Mouse (Mus musculus) forebrain, postnatal 0 days (tissue): Measurements from ENCODE around the gene Defb15. TPM values are rescaled to one million over a fixed set of nuclear protein-coding genes. Genes with fewer than 3 reads are reported as not detected.

ENCODE experiments used
- ATAC-seq: fragments of 200-750 bp; cut with Nextera tagmentation; 2 replicates; pipeline ENCODE4 v1.8.0; 2017; ENCODE audit warnings: mild to moderate bottlenecking, moderate library complexity
- DNase-seq: peaks from one replicate; pipeline ENCODE4 v3.0.0-alpha.2; 2015
- H3K27ac ChIP-seq: fragments of 300-500 bp; sonication (generic); 2 replicates; pipeline ENCODE4 v1.5.1; 2014; ENCODE audit warnings: low read depth, mild to moderate bottlenecking, antibody characterized with exemption, low read length, moderate library complexity, mixed read lengths
- H3K27me3 ChIP-seq: fragments of 300-500 bp; sonication (generic); 2 replicates; pipeline ENCODE4 v1.6.1; 2014; ENCODE audit warnings: mild to moderate bottlenecking, low read length, mixed read lengths; ENCODE audit not compliant: insufficient read depth
- H3K36me3 ChIP-seq: fragments of 300-500 bp; sonication (generic); 2 replicates; pipeline ENCODE4 v1.6.1; 2014; ENCODE audit warnings: mild to moderate bottlenecking, moderate library complexity; ENCODE audit not compliant: insufficient read depth
- H3K4me1 ChIP-seq: fragments of 300-500 bp; sonication (generic); 2 replicates; pipeline ENCODE4 v1.6.1; 2014; ENCODE audit warnings: antibody characterized with exemption; ENCODE audit not compliant: insufficient read depth
- H3K4me2 ChIP-seq: fragments of 300-500 bp; sonication (generic); 2 replicates; pipeline ENCODE4 v1.6.1; 2014; ENCODE audit warnings: low read depth, mild to moderate bottlenecking, moderate library complexity
- H3K4me3 ChIP-seq: fragments of 300-500 bp; sonication (generic); 2 replicates; pipeline ENCODE4 v1.5.1; 2014; ENCODE audit warnings: low read depth, low read length, mixed read lengths
- H3K9ac ChIP-seq: fragments of 300-500 bp; sonication (generic); 2 replicates; pipeline ENCODE4 v1.6.1; 2014; ENCODE audit warnings: mild to moderate bottlenecking
- H3K9me3 ChIP-seq: fragments of 300-500 bp; sonication (generic); 2 replicates; pipeline ENCODE4 v1.6.1; 2016; ENCODE audit warnings: low read length
- CTCF ChIP-seq: sonication (generic); IDR thresholded peaks from 2 replicates; pipeline ENCODE4 v1.5.1; 2016; ENCODE audit warnings: antibody characterized with exemption, control low read depth, low read depth
- WGBS: fragments of 180-500 bp; shearing (Covaris S2); extraction: QIAGEN DNeasy Blood & Tissue Kit; methylation state at CpG from one replicate; pipeline ENCODE4 v1.1.7; 2014; 5-methylcytosine and 5-hydroxymethylcytosine counted together
- polyA plus RNA-seq: library from polyadenylated mRNA; unstranded; fragments of >200 nt; fragmentation: Nextera tagmentation; extraction: Ambion mirVana; gene quantifications from 2 replicates; pipeline ENCODE4 v1.2.1, GENCODE M21; 2015
- total RNA-seq: library from RNA; depleted of rRNA; stranded (reverse); fragments of >200 nt; gene quantifications from 2 replicates; pipeline ENCODE4 v1.2.3, GENCODE M21; 2014; rRNA removed

The Defb15 gene
- total RNA-seq (not detected in 2 replicates), polyA plus RNA-seq (not detected in 2 replicates)

GRCm38 (mm10) chr8:21932610-21933009 is at the start of gene Defb15:
TSS of gene Defb15 (minus strand) at chr8:21932710.
- DNase-seq (no peak), ATAC-seq (no peak)
- 92% methylated on average over 6 of the region's 6 CpGs for WGBS
- no peaks in the 10 kb centered on the region for H3K36me3 ChIP-seq
- no peak within 1 kb of the TSS for H3K27ac ChIP-seq
- H3K9me3 ChIP-seq, result no peaks in the 10 kb centered on the region
- no peaks in the 10 kb centered on the region for H3K27me3 ChIP-seq
- H3K4me1 ChIP-seq, result no peaks in the 10 kb centered on the region
- no peak within 1 kb of the TSS for H3K4me2 ChIP-seq
- H3K4me3 ChIP-seq, result no peak within 1 kb of the TSS
- H3K9ac ChIP-seq, result no peak within 1 kb of the TSS
- TF ChIP-seq CTCF, result no peak

GRCm38 (mm10) chr8:21981664-21982337 is 49.3 kb upstream of the Defb15 start:
- H3K36me3 ChIP-seq, result no peaks in the 10 kb centered on the region
- peak; percentile 51 for TF ChIP-seq CTCF
- H3K4me1 ChIP-seq, result no peaks in the 10 kb centered on the region
- H3K9ac ChIP-seq, result no peak overlapping the region
- H3K4me3 ChIP-seq, result no peak overlapping the region
- 59% methylated on average over 8 of the region's 8 CpGs for WGBS
- no peaks in the 10 kb centered on the region for H3K9me3 ChIP-seq
- no peaks in the 10 kb centered on the region for H3K27me3 ChIP-seq
- H3K27ac ChIP-seq, result no peak overlapping the region
- peak; percentile 31 for DNase-seq
- peak; percentile 47 for ATAC-seq
- H3K4me2 ChIP-seq, result no peak overlapping the region

- H3K27ac ChIP-seq, result no peak overlapping the region
- H3K4me2 ChIP-seq, result no peak overlapping the region
- no peaks in the 10 kb centered on the region for H3K36me3 ChIP-seq
- DNase-seq (peak; percentile 16), ATAC-seq (peak; percentile 61)
- no peaks in the 10 kb centered on the region for H3K27me3 ChIP-seq
- no peak overlapping the region for H3K4me3 ChIP-seq
- TF ChIP-seq CTCF, result no peak
- H3K9ac ChIP-seq, result no peak overlapping the region
- no peaks in the 10 kb centered on the region for H3K4me1 ChIP-seq
- 28% methylated on average over 4 of the region's 4 CpGs for WGBS
- no peaks in the 10 kb centered on the region for H3K9me3 ChIP-seq
These were observed 45.7 kb upstream of the Defb15 start for GRCm38 (mm10) chr8:21978193-21978592.

- H3K9me3 ChIP-seq, result no peaks in the 10 kb centered on the region
- H3K4me2 ChIP-seq, result no peak within 1 kb of the TSS
- H3K27me3 ChIP-seq, result no peaks in the 10 kb centered on the region
- H3K9ac ChIP-seq, result no peak within 1 kb of the TSS
- no peak within 1 kb of the TSS for H3K27ac ChIP-seq
- H3K4me1 ChIP-seq, result no peaks in the 10 kb centered on the region
- H3K4me3 ChIP-seq, result no peak within 1 kb of the TSS
- no peaks in the 10 kb centered on the region for H3K36me3 ChIP-seq
- ATAC-seq (no peak), DNase-seq (no peak)
- 92% methylated on average over 3 of the region's 3 CpGs for WGBS
- TF ChIP-seq CTCF, result no peak
These were observed 37.0 kb upstream of the Defb15 start, which contains the start of gene Ccdc70 for GRCm38 (mm10) chr8:21969475-21969874. TSS of gene Ccdc70 (plus strand) at chr8:21969775.

- Histone ChIP-seq H3K4me1 (no peaks in the 10 kb centered on the region), H3K9me3 (no peaks in the 10 kb centered on the region), H3K36me3 (no peaks in the 10 kb centered on the region), H3K4me2 (no peak overlapping the region), H3K9ac (no peak overlapping the region), H3K27me3 (no peaks in the 10 kb centered on the region), H3K4me3 (no peak overlapping the region), H3K27ac (no peak overlapping the region)
- TF ChIP-seq CTCF, result no peak
- ATAC-seq (no peak), DNase-seq (no peak)
- 71% methylated on average over 1 of the region's 1 CpGs for WGBS
These were observed 34.1 kb upstream of the Defb15 start for GRCm38 (mm10) chr8:21966646-21967045.

GRCm38 (mm10) chr8:21958414-21958813 is 25.9 kb upstream of the Defb15 start, which contains the start of gene Fam90a1a:
TSS of gene Fam90a1a (plus strand) at chr8:21958714.
- 91% methylated on average over 2 of the region's 2 CpGs for WGBS
- no peaks in the 10 kb centered on the region for H3K36me3 ChIP-seq
- no peaks in the 10 kb centered on the region for H3K27me3 ChIP-seq
- TF ChIP-seq CTCF, result no peak
- no peak within 1 kb of the TSS for H3K27ac ChIP-seq
- no peak within 1 kb of the TSS for H3K9ac ChIP-seq
- no peak within 1 kb of the TSS for H3K4me3 ChIP-seq
- no peaks in the 10 kb centered on the region for H3K9me3 ChIP-seq
- no peak for ATAC-seq
- no peak within 1 kb of the TSS for H3K4me2 ChIP-seq
- DNase-seq, result no peak
- H3K4me1 ChIP-seq, result no peaks in the 10 kb centered on the region

GRCm38 (mm10) chr8:21956336-21956735 is 23.8 kb upstream of the Defb15 start:
- no peak for TF ChIP-seq CTCF
- Histone ChIP-seq H3K4me3 (no peak overlapping the region), H3K4me2 (no peak overlapping the region), H3K9me3 (no peaks in the 10 kb centered on the region), H3K27me3 (no peaks in the 10 kb centered on the region), H3K36me3 (no peaks in the 10 kb centered on the region), H3K27ac (no peak overlapping the region), H3K9ac (no peak overlapping the region), H3K4me1 (no peaks in the 10 kb centered on the region)
- DNase-seq (no peak), ATAC-seq (no peak)
- 84% methylated on average over 3 of the region's 3 CpGs for WGBS
